Mouse (Mus musculus): ENCODE measurements around the gene Drg2. TPM values are rescaled to one million over a fixed set of nuclear protein-coding genes. Genes with fewer than 3 reads are reported as not detected.
A peak's percentile ranks its signal among the peaks of the same experiment; 100 is the strongest.

Gene Drg2
- polyA plus RNA-seq, 1 experiment from 2014 or later: 105 TPM

GRCm38 (mm10) chr11:60514941-60515340 is 60.5 kb downstream of the Drg2 start:
- Histone ChIP-seq H3K27me3 (ENCODE audit: insufficient read depth, low read length) (no peaks in the 10 kb centered on the region; the same call in 1 of the 2 replicates), H3K9me3 (ENCODE audit: low read depth, low read length) (no peaks in the 10 kb centered on the region), H3K27ac (ENCODE audit: low read depth) (no peak overlapping the region), H3K4me1 (ENCODE audit: insufficient read depth) (no peaks in the 10 kb centered on the region), H3K36me3 (ENCODE audit: insufficient read depth) (no peaks in the 10 kb centered on the region), H3K9ac (no peak overlapping the region), H3K4me3 (ENCODE audit: low read depth, low read length) (no peak overlapping the region), H3K4me2 (no peak overlapping the region)
- 37% methylated on average over 2 of the region's 2 CpGs for WGBS
- DNase-seq: peak; percentile 36
- ATAC-seq (ENCODE audit: insufficient read depth): peak; percentile 17; the same call in 1 of the 2 replicates
- no peak for TF ChIP-seq CTCF (IDR thresholded peaks at IDR 0.05; ENCODE audit: low read depth)

DNA sequence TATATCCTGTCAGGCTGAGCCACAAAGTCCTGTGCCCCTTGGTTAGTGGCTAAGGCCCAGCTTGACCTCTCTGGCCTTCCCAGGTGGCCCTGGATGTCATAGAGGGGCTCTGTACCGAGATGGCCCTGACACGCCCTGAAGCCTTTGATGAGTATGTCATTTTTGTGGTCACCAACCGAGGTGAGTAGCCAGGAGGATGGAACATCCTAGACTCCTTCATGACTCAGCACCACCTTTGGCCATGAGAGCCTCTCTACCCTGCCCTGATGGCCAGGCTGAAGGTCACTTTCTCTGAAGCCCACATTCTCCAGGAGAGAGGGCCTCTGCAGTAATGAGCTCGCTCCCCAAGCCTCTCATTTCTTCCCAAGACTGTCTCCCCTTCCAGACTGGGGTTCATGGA is 63.9 kb downstream of the Drg2 start:
- Histone ChIP-seq H3K4me3 (ENCODE audit: low read depth, low read length) (no peak overlapping the region), H3K4me2 (no peak overlapping the region), H3K27ac (ENCODE audit: low read depth) (no peak overlapping the region), H3K27me3 (ENCODE audit: insufficient read depth, low read length) (no peaks in the 10 kb centered on the region), H3K4me1 (ENCODE audit: insufficient read depth) (no peaks in the 10 kb centered on the region), H3K9me3 (ENCODE audit: low read depth, low read length) (no peaks in the 10 kb centered on the region), H3K36me3 (ENCODE audit: insufficient read depth) (no peaks in the 10 kb centered on the region), H3K9ac (no peak overlapping the region)
- WGBS: 75% methylated on average over 4 of the region's 4 CpGs
- TF ChIP-seq CTCF (IDR thresholded peaks at IDR 0.05; ENCODE audit: low read depth): no peak
- ATAC-seq (ENCODE audit: insufficient read depth) (no peak), DNase-seq (no peak)

Other genes starting within 250 kb of the Drg2 start
- 73.9 and 77.2 TPM in 2 replicates for gene Srebf1, start 232.0 kb upstream of the Drg2 start, polyA plus RNA-seq (2014; fragmentation: Nextera tagmentation; extraction: Ambion mirVana)
- 19.8 and 20.6 TPM in 2 replicates for gene Tom1l2, start 101.7 kb upstream of the Drg2 start, polyA plus RNA-seq (2014; fragmentation: Nextera tagmentation; extraction: Ambion mirVana)
- gene Drc3, start 101.3 kb upstream of the Drg2 start, polyA plus RNA-seq (2014; fragmentation: Nextera tagmentation; extraction: Ambion mirVana): 2.8 and 3.4 TPM in 2 replicates
- gene Gid4, start 37.4 kb upstream of the Drg2 start, polyA plus RNA-seq (2014; fragmentation: Nextera tagmentation; extraction: Ambion mirVana): 26.8 and 27.1 TPM in 2 replicates
- gene Atpaf2, start 36.1 kb upstream of the Drg2 start, polyA plus RNA-seq (2014; fragmentation: Nextera tagmentation; extraction: Ambion mirVana): 47.5 and 50.1 TPM in 2 replicates
- gene Myo15, start 14.7 kb downstream of the Drg2 start, polyA plus RNA-seq (2014; fragmentation: Nextera tagmentation; extraction: Ambion mirVana): 0.03 and 0.08 TPM in 2 replicates
- gene Alkbh5, start 81.8 kb downstream of the Drg2 start, polyA plus RNA-seq (2014; fragmentation: Nextera tagmentation; extraction: Ambion mirVana): 32.3 and 33.5 TPM in 2 replicates
- 64.6 and 69.6 TPM in 2 replicates for gene Llgl1, start 245.1 kb downstream of the Drg2 start, polyA plus RNA-seq (2014; fragmentation: Nextera tagmentation; extraction: Ambion mirVana)

All from lung, embryonic 14.5 days (tissue).